Mouse (Mus musculus): Measurements from ENCODE around the gene F11r. TPM values are rescaled to one million over a fixed set of nuclear protein-coding genes. Genes with fewer than 3 reads are reported as not detected.

F11r gene
- total and polyA plus RNA-seq, 3 experiments: 32.9 to 47.5 (median 36.1) TPM

- H3K9ac ChIP-seq (ENCODE audit: low read depth, low read length): no peak overlapping the region
- peak overlapping the region; percentile 72 for H3K27ac ChIP-seq
- H3K4me1 ChIP-seq (ENCODE audit: control insufficient read depth, insufficient read depth, low read length): peaks cover 18% of the 10 kb centered on the region
- H3K4me3 ChIP-seq: peak overlapping the region; percentile 25; the same call in 1 of the 2 replicates
- peaks cover 7% of the 10 kb centered on the region for H3K79me2 ChIP-seq (replicated peaks; ENCODE audit: control insufficient read depth, insufficient read depth, low read length)
- H3K36me3 ChIP-seq (ENCODE audit: control insufficient read depth, insufficient read depth, low read length): peaks cover 4% of the 10 kb centered on the region; the same call in 1 of the 2 replicates
- TF ChIP-seq CTCF (IDR thresholded peaks at IDR 0.05): no peak
- no peak for TF ChIP-seq EP300 (IDR thresholded peaks at IDR 0.05; ENCODE audit: insufficient read depth, low read depth, low read length)
- TF ChIP-seq POLR2A (IDR thresholded peaks at IDR 0.05; ENCODE audit: insufficient read depth, low read depth, low read length): no peak
- 30% methylated on average over 7 of the region's 7 CpGs for WGBS
- H3K27me3 ChIP-seq (ENCODE audit: control insufficient read depth, insufficient read depth, low read length): no peaks in the 10 kb centered on the region
- DNase-seq: no peak
- intact Hi-C loops (cut with DNase I): no loop called here
Measured at GRCm38 (mm10) chr1:171446854-171447253, 9.5 kb downstream of the F11r start.

GRCm38 (mm10) chr1:171447692-171448091, 10.4 kb downstream of the F11r start:
- Histone ChIP-seq H3K27ac (peak overlapping the region; percentile 64), H3K79me2 (replicated peaks; ENCODE audit: control insufficient read depth, insufficient read depth, low read length) (peaks cover 7% of the 10 kb centered on the region), H3K36me3 (ENCODE audit: control insufficient read depth, insufficient read depth, low read length) (peaks cover 6% of the 10 kb centered on the region; the same call in 1 of the 2 replicates), H3K27me3 (ENCODE audit: control insufficient read depth, insufficient read depth, low read length) (no peaks in the 10 kb centered on the region), H3K9ac (ENCODE audit: low read depth, low read length) (peak overlapping the region; percentile 1), H3K4me3 (peak overlapping the region; percentile 11), H3K4me1 (ENCODE audit: control insufficient read depth, insufficient read depth, low read length) (peaks cover 17% of the 10 kb centered on the region)
- WGBS: 14% methylated on average over 10 of the region's 10 CpGs
- DNase-seq: no peak
- intact Hi-C loops (cut with DNase I): no loop called here
- no peak for TF ChIP-seq CTCF (IDR thresholded peaks at IDR 0.05)
- TF ChIP-seq POLR2A (IDR thresholded peaks at IDR 0.05; ENCODE audit: insufficient read depth, low read depth, low read length): no peak
- TF ChIP-seq EP300 (IDR thresholded peaks at IDR 0.05; ENCODE audit: insufficient read depth, low read depth, low read length): no peak

DNA sequence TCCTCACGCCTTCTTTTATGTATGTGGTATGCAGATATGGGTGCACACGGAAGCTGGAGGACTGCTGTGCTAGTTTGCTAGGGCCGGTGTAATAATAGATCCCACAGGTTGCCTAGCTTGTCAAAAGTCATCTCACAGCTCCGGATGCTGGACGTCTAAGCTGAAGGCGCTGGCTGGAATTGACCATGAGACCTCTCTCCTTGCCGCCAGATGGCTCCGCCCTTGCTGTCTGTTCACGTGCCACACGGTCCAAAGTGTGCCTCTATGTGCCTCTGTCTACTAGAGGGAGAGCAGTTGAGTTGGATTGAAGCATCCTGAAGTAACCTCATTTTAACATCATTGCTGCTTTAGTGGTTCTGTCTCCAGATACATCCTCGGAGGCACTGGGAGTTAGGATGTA, 12.7 kb downstream of the F11r start:
- peaks cover 6% of the 10 kb centered on the region for H3K79me2 ChIP-seq (replicated peaks; ENCODE audit: control insufficient read depth, insufficient read depth, low read length)
- peak in 1 of 2 experiments; percentile 16 for DNase-seq
- WGBS: 48% methylated on average over 11 of the region's 11 CpGs
- TF ChIP-seq EP300 (IDR thresholded peaks at IDR 0.05; ENCODE audit: insufficient read depth, low read depth, low read length): no peak
- no peak for TF ChIP-seq CTCF (IDR thresholded peaks at IDR 0.05)
- no peak for TF ChIP-seq POLR2A (IDR thresholded peaks at IDR 0.05; ENCODE audit: insufficient read depth, low read depth, low read length)
- H3K9ac ChIP-seq (ENCODE audit: low read depth, low read length): no peak overlapping the region
- H3K36me3 ChIP-seq (ENCODE audit: control insufficient read depth, insufficient read depth, low read length): peaks cover 6% of the 10 kb centered on the region; the same call in 1 of the 2 replicates
- peak overlapping the region; percentile 18; the same call in 1 of the 2 replicates for H3K27ac ChIP-seq
- H3K4me1 ChIP-seq (ENCODE audit: control insufficient read depth, insufficient read depth, low read length): peaks cover 18% of the 10 kb centered on the region
- H3K27me3 ChIP-seq (ENCODE audit: control insufficient read depth, insufficient read depth, low read length): no peaks in the 10 kb centered on the region
- intact Hi-C loops (cut with DNase I): loop anchor here (5.0 kb wide), 1 partner anchor 38 kb away; the partner anchor contains the start of gene Usf1
- H3K4me3 ChIP-seq: no peak overlapping the region

- Histone ChIP-seq H3K4me3 (no peak overlapping the region), H3K36me3 (ENCODE audit: control insufficient read depth, insufficient read depth, low read length) (peaks cover 6% of the 10 kb centered on the region; the same call in 1 of the 2 replicates), H3K27me3 (ENCODE audit: control insufficient read depth, insufficient read depth, low read length) (no peaks in the 10 kb centered on the region), H3K4me1 (ENCODE audit: control insufficient read depth, insufficient read depth, low read length) (peaks cover 19% of the 10 kb centered on the region), H3K27ac (peak overlapping the region; percentile 18; the same call in 1 of the 2 replicates), H3K9ac (ENCODE audit: low read depth, low read length) (no peak overlapping the region), H3K79me2 (replicated peaks; ENCODE audit: control insufficient read depth, insufficient read depth, low read length) (peaks cover 6% of the 10 kb centered on the region; the same call in 1 of the 2 replicates)
- 74% methylated on average over 10 of the region's 10 CpGs for WGBS
- TF ChIP-seq EP300 (IDR thresholded peaks at IDR 0.05; ENCODE audit: insufficient read depth, low read depth, low read length): no peak
- TF ChIP-seq CTCF (IDR thresholded peaks at IDR 0.05): no peak
- TF ChIP-seq POLR2A (IDR thresholded peaks at IDR 0.05; ENCODE audit: insufficient read depth, low read depth, low read length): no peak
- intact Hi-C loops (cut with DNase I): loop anchor here (5.0 kb wide), 1 partner anchor 39 kb away; the partner anchor contains the start of gene Usf1
- DNase-seq: no peak
Measured at GRCm38 (mm10) chr1:171451001-171451400, 13.7 kb downstream of the F11r start.

DNA sequence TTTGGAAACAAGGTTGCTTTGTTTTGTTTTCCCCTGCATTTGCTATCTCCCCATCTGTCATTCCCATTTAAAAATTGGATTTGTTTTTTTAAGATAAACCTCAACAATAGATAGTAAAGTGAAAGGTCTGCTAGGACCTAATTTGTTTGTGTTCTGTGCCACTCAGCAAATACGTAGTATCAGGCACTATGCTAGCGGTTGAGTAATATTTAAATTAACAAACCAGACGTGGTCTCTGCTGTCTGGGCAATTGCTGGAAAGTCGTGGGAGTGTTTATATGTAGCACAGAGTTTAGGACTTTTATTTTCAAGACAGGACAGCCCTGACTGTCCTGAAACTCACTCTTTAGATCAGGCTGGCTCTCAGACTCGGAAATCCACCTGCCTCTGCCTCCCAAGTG, 15.2 kb downstream of the F11r start:
- Histone ChIP-seq H3K79me2 (replicated peaks; ENCODE audit: control insufficient read depth, insufficient read depth, low read length) (peaks cover 6% of the 10 kb centered on the region), H3K4me1 (ENCODE audit: control insufficient read depth, insufficient read depth, low read length) (peaks cover 19% of the 10 kb centered on the region), H3K4me3 (no peak overlapping the region; the same call in 1 of the 2 replicates), H3K27ac (peak overlapping the region; percentile 72), H3K9ac (ENCODE audit: low read depth, low read length) (no peak overlapping the region), H3K27me3 (ENCODE audit: control insufficient read depth, insufficient read depth, low read length) (no peaks in the 10 kb centered on the region), H3K36me3 (ENCODE audit: control insufficient read depth, insufficient read depth, low read length) (peaks cover 3% of the 10 kb centered on the region; the same call in 1 of the 2 replicates)
- no peak for TF ChIP-seq CTCF (IDR thresholded peaks at IDR 0.05)
- no peak for TF ChIP-seq EP300 (IDR thresholded peaks at IDR 0.05; ENCODE audit: insufficient read depth, low read depth, low read length)
- TF ChIP-seq POLR2A (IDR thresholded peaks at IDR 0.05; ENCODE audit: insufficient read depth, low read depth, low read length): no peak
- DNase-seq: no peak
- 36% methylated on average over 5 of the region's 5 CpGs for WGBS
- intact Hi-C loops (cut with DNase I): loop anchor here (5.0 kb wide), 1 partner anchor 40 kb away; the partner anchor contains the start of gene Usf1

- no peak overlapping the region; the same call in 1 of the 2 replicates for H3K4me3 ChIP-seq
- TF ChIP-seq EP300 (IDR thresholded peaks at IDR 0.05; ENCODE audit: insufficient read depth, low read depth, low read length) (peak; percentile 72; the same call in 1 of the 2 replicates), POLR2A (IDR thresholded peaks at IDR 0.05; ENCODE audit: insufficient read depth, low read depth, low read length) (0 out of 2 replicates have a peak, but pooled peaks have one; percentile 18), CTCF (IDR thresholded peaks at IDR 0.05) (no peak)
- intact Hi-C loops (cut with DNase I): loop anchor here (1.0 to 5.0 kb wide), 2 partner anchors 11 to 41 kb away; partner anchors contain the start of gene Usf1
- WGBS: 44% methylated on average over 5 of the region's 5 CpGs
- peak in 1 of 2 experiments; percentile 48 for DNase-seq
- peaks cover 17% of the 10 kb centered on the region for H3K4me1 ChIP-seq (ENCODE audit: control insufficient read depth, insufficient read depth, low read length)
- peak overlapping the region; percentile 72 for H3K27ac ChIP-seq
- no peak overlapping the region for H3K9ac ChIP-seq (ENCODE audit: low read depth, low read length)
- H3K27me3 ChIP-seq (ENCODE audit: control insufficient read depth, insufficient read depth, low read length): no peaks in the 10 kb centered on the region
- peaks cover 5% of the 10 kb centered on the region for H3K79me2 ChIP-seq (replicated peaks; ENCODE audit: control insufficient read depth, insufficient read depth, low read length)
- peaks cover 3% of the 10 kb centered on the region; the same call in 1 of the 2 replicates for H3K36me3 ChIP-seq (ENCODE audit: control insufficient read depth, insufficient read depth, low read length)
Measured at GRCm38 (mm10) chr1:171452923-171453322, 15.6 kb downstream of the F11r start.

Data from heart, adult 2 months (tissue).